Mouse (Mus musculus): Measurements from ENCODE around the gene Olfr15. TPM values are rescaled to one million over a fixed set of nuclear protein-coding genes. Genes with fewer than 3 reads are reported as not detected.

Gene Olfr15
- polyA plus RNA-seq, 1 experiment from 2014 or later, result not detected

- ATAC-seq (ENCODE audit: insufficient read depth) (peak; percentile 99), DNase-seq (peak; percentile 97)
- Histone ChIP-seq H3K27ac (ENCODE audit: low read depth) (peak within 1 kb of the TSS; percentile 92), H3K9ac (peak within 1 kb of the TSS; percentile 89), H3K9me3 (ENCODE audit: low read depth, low read length) (no peaks in the 10 kb centered on the region), H3K4me1 (ENCODE audit: insufficient read depth) (peaks cover 6% of the 10 kb centered on the region; the same call in 1 of the 2 replicates), H3K36me3 (ENCODE audit: insufficient read depth) (0 out of 2 replicates have a peak, but pooled peaks cover 2% of the 10 kb centered on the region), H3K4me3 (ENCODE audit: low read depth, low read length) (peak within 1 kb of the TSS; percentile 79), H3K4me2 (peak within 1 kb of the TSS; percentile 79), H3K27me3 (ENCODE audit: insufficient read depth, low read length) (no peaks in the 10 kb centered on the region)
- peak; percentile 38 for TF ChIP-seq CTCF (IDR thresholded peaks at IDR 0.05; ENCODE audit: low read depth)
- under 1% methylated on average over 88 of the region's 88 CpGs for WGBS
Measured at GRCm38 (mm10) chr16:3884201-3885064, 53.8 kb downstream of the Olfr15 start, which contains the start of the genes Zfp597 and Gm20695. TSS of gene Zfp597 (minus strand) at chr16:3884561. TSS of gene Gm20695 (plus strand) at chr16:3884648.

GRCm38 (mm10) chr16:3885065-3885670 lies 54.5 kb downstream of the Olfr15 start:
- Histone ChIP-seq H3K9ac (peak overlapping the region; percentile 89), H3K27me3 (ENCODE audit: insufficient read depth, low read length) (no peaks in the 10 kb centered on the region), H3K4me1 (ENCODE audit: insufficient read depth) (peaks cover 6% of the 10 kb centered on the region; the same call in 1 of the 2 replicates), H3K4me3 (ENCODE audit: low read depth, low read length) (peak overlapping the region; percentile 79), H3K36me3 (ENCODE audit: insufficient read depth) (0 out of 2 replicates have a peak, but pooled peaks cover 2% of the 10 kb centered on the region), H3K9me3 (ENCODE audit: low read depth, low read length) (no peaks in the 10 kb centered on the region), H3K4me2 (peak overlapping the region; percentile 79), H3K27ac (ENCODE audit: low read depth) (peak overlapping the region; percentile 79)
- peak; percentile 28 for DNase-seq
- 3% methylated on average over 10 of the region's 10 CpGs for WGBS
- no peak for TF ChIP-seq CTCF (IDR thresholded peaks at IDR 0.05; ENCODE audit: low read depth)
- ATAC-seq (ENCODE audit: insufficient read depth), result no peak; the same call in 1 of the 2 replicates

GRCm38 (mm10) chr16:3891621-3892295 lies 61.1 kb downstream of the Olfr15 start:
- H3K4me2 ChIP-seq, result no peak overlapping the region
- peaks cover 8% of the 10 kb centered on the region; the same call in 1 of the 2 replicates for H3K36me3 ChIP-seq (ENCODE audit: insufficient read depth)
- no peak for TF ChIP-seq CTCF (IDR thresholded peaks at IDR 0.05; ENCODE audit: low read depth)
- no peak overlapping the region for H3K4me3 ChIP-seq (ENCODE audit: low read depth, low read length)
- H3K9ac ChIP-seq, result no peak overlapping the region
- no peak for DNase-seq
- H3K9me3 ChIP-seq (ENCODE audit: low read depth, low read length), result no peaks in the 10 kb centered on the region
- H3K27ac ChIP-seq (ENCODE audit: low read depth), result no peak overlapping the region
- H3K27me3 ChIP-seq (ENCODE audit: insufficient read depth, low read length), result no peaks in the 10 kb centered on the region
- 89% methylated on average over 14 of the region's 14 CpGs for WGBS
- no peak for ATAC-seq (ENCODE audit: insufficient read depth)
- no peaks in the 10 kb centered on the region for H3K4me1 ChIP-seq (ENCODE audit: insufficient read depth)

DNA sequence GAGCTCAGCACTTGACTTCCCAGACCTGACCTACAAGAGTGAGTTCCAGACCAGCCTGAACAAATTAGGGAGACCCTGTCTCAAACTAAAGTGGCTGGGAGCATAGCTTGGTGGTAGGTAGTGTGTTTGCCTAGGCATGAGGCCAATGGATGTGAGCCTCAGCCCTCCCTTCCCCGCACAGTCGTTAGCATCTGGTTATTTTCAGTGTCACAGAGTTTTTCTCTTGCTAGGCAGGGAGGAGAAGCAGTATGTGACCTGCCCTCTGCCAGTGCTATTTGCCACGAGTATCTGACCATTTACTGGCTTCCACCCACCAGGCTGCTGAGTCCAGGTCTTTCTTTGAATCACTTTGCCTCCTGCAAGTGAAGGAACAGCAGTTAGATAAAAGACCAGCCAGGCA lies 63.1 kb downstream of the Olfr15 start:
- no peaks in the 10 kb centered on the region for H3K27me3 ChIP-seq (ENCODE audit: insufficient read depth, low read length)
- H3K36me3 ChIP-seq (ENCODE audit: insufficient read depth), result peaks cover 26% of the 10 kb centered on the region
- no peak for TF ChIP-seq CTCF (IDR thresholded peaks at IDR 0.05; ENCODE audit: low read depth)
- DNase-seq (no peak), ATAC-seq (ENCODE audit: insufficient read depth) (no peak; the same call in 1 of the 2 replicates)
- no peaks in the 10 kb centered on the region for H3K9me3 ChIP-seq (ENCODE audit: low read depth, low read length)
- no peak overlapping the region for H3K4me3 ChIP-seq (ENCODE audit: low read depth, low read length)
- H3K9ac ChIP-seq, result no peak overlapping the region
- H3K27ac ChIP-seq (ENCODE audit: low read depth), result no peak overlapping the region
- 65% methylated on average over 3 of the region's 3 CpGs for WGBS
- no peaks in the 10 kb centered on the region for H3K4me1 ChIP-seq (ENCODE audit: insufficient read depth)
- no peak overlapping the region for H3K4me2 ChIP-seq

Other genes with a start within 250 kb of the Olfr15 start
- not detected in 2 replicates for gene Olfr161, start 239.8 kb upstream of the Olfr15 start, polyA plus RNA-seq (2014; fragmentation: Nextera tagmentation; extraction: Ambion mirVana)
- not detected in 2 replicates for gene Mefv, start 112.8 kb upstream of the Olfr15 start, polyA plus RNA-seq (2014; fragmentation: Nextera tagmentation; extraction: Ambion mirVana)
- gene Zfp263, start 86.8 kb upstream of the Olfr15 start, polyA plus RNA-seq (2014; fragmentation: Nextera tagmentation; extraction: Ambion mirVana), result 27.1 and 30.6 TPM in 2 replicates
- 1.1 and 1.2 TPM in 2 replicates for gene Zfp174, start 16.4 kb downstream of the Olfr15 start, polyA plus RNA-seq (2014; fragmentation: Nextera tagmentation; extraction: Ambion mirVana)
- gene Naa60, start 41.5 kb downstream of the Olfr15 start, polyA plus RNA-seq (2014; fragmentation: Nextera tagmentation; extraction: Ambion mirVana), result 59.0 and 59.1 TPM in 2 replicates
- gene Zfp597, start 53.7 kb downstream of the Olfr15 start, polyA plus RNA-seq (2014; fragmentation: Nextera tagmentation; extraction: Ambion mirVana), result 6.2 and 6.5 TPM in 2 replicates
- gene Gm20695, start 53.8 kb downstream of the Olfr15 start, polyA plus RNA-seq (2014; fragmentation: Nextera tagmentation; extraction: Ambion mirVana), result 2.3 and 2.4 TPM in 2 replicates
- gene 1700037C18Rik, start 77.8 kb downstream of the Olfr15 start, polyA plus RNA-seq (2014; fragmentation: Nextera tagmentation; extraction: Ambion mirVana), result 5.8 and 7.2 TPM in 2 replicates
- gene Cluap1, start 77.9 kb downstream of the Olfr15 start, polyA plus RNA-seq (2014; fragmentation: Nextera tagmentation; extraction: Ambion mirVana), result 21.1 and 23.1 TPM in 2 replicates
- 1.6 and 2.0 TPM in 2 replicates for gene Nlrc3, start 145.8 kb downstream of the Olfr15 start, polyA plus RNA-seq (2014; fragmentation: Nextera tagmentation; extraction: Ambion mirVana)
- 27.0 and 27.8 TPM in 2 replicates for gene Slx4, start 172.9 kb downstream of the Olfr15 start, polyA plus RNA-seq (2014; fragmentation: Nextera tagmentation; extraction: Ambion mirVana)
- gene Dnase1, start 206.1 kb downstream of the Olfr15 start, polyA plus RNA-seq (2014; fragmentation: Nextera tagmentation; extraction: Ambion mirVana), result 4.4 and 4.9 TPM in 2 replicates
- gene Trap1, start 246.9 kb downstream of the Olfr15 start, polyA plus RNA-seq (2014; fragmentation: Nextera tagmentation; extraction: Ambion mirVana), result 94.1 and 97.2 TPM in 2 replicates

All from lung, embryonic 14.5 days (tissue).